Mouse (Mus musculus): Measurements from ENCODE around the gene Akap1. TPM values are rescaled to one million over a fixed set of nuclear protein-coding genes. Genes with fewer than 3 reads are reported as not detected.

The Akap1 gene
- polyA plus RNA-seq, 1 experiment from 2014 or later = 35.4 TPM

GRCm38 (mm10) chr11:88796207-88796606 lies 68.2 kb downstream of the Akap1 start:
- Histone ChIP-seq H3K27me3 (replicated peaks) (no peaks in the 10 kb centered on the region), H3K9me3 (no peaks in the 10 kb centered on the region), H3K4me2 (no peak overlapping the region), H3K36me3 (replicated peaks) (no peaks in the 10 kb centered on the region), H3K27ac (no peak overlapping the region), H3K4me1 (no peaks in the 10 kb centered on the region), H3K4me3 (no peak overlapping the region), H3K9ac (no peak overlapping the region)
- ATAC-seq (replicated peaks) = no peak
- 92% methylated on average over 8 of the region's 8 CpGs for WGBS

- Histone ChIP-seq H3K27me3 (replicated peaks) (no peaks in the 10 kb centered on the region), H3K4me2 (no peak overlapping the region), H3K4me3 (no peak overlapping the region), H3K9ac (no peak overlapping the region), H3K9me3 (no peaks in the 10 kb centered on the region), H3K36me3 (replicated peaks) (no peaks in the 10 kb centered on the region), H3K4me1 (no peaks in the 10 kb centered on the region), H3K27ac (no peak overlapping the region)
- ATAC-seq (replicated peaks) = no peak
- 64% methylated on average over 2 of the region's 2 CpGs for WGBS
Measured at GRCm38 (mm10) chr11:88789893-88790292, 74.5 kb downstream of the Akap1 start.

GRCm38 (mm10) chr11:88786816-88787215 lies 77.6 kb downstream of the Akap1 start:
- ATAC-seq (replicated peaks) = no peak
- H3K27me3 ChIP-seq (replicated peaks) = no peaks in the 10 kb centered on the region
- no peak overlapping the region for H3K9ac ChIP-seq
- H3K4me3 ChIP-seq = no peak overlapping the region
- H3K9me3 ChIP-seq = no peaks in the 10 kb centered on the region
- no peak overlapping the region for H3K27ac ChIP-seq
- WGBS = 91% methylated on average over 7 of the region's 7 CpGs
- no peaks in the 10 kb centered on the region for H3K4me1 ChIP-seq
- H3K36me3 ChIP-seq (replicated peaks) = no peaks in the 10 kb centered on the region
- no peak overlapping the region for H3K4me2 ChIP-seq

- no peaks in the 10 kb centered on the region for H3K36me3 ChIP-seq (replicated peaks)
- no peak overlapping the region for H3K4me3 ChIP-seq
- no peak overlapping the region for H3K27ac ChIP-seq
- H3K4me1 ChIP-seq = no peaks in the 10 kb centered on the region
- WGBS = 89% methylated on average over 4 of the region's 4 CpGs
- H3K4me2 ChIP-seq = no peak overlapping the region
- no peaks in the 10 kb centered on the region for H3K27me3 ChIP-seq (replicated peaks)
- no peak overlapping the region for H3K9ac ChIP-seq
- no peaks in the 10 kb centered on the region for H3K9me3 ChIP-seq
- no peak for ATAC-seq (replicated peaks)
Measured at GRCm38 (mm10) chr11:88783525-88783924, 80.9 kb downstream of the Akap1 start.

- H3K36me3 ChIP-seq (replicated peaks) = no peaks in the 10 kb centered on the region
- no peak overlapping the region for H3K27ac ChIP-seq
- 88% methylated on average over 5 of the region's 5 CpGs for WGBS
- no peak overlapping the region for H3K9ac ChIP-seq
- no peak overlapping the region for H3K4me2 ChIP-seq
- no peak overlapping the region for H3K4me3 ChIP-seq
- no peak for ATAC-seq (replicated peaks)
- H3K27me3 ChIP-seq (replicated peaks) = no peaks in the 10 kb centered on the region
- no peaks in the 10 kb centered on the region for H3K9me3 ChIP-seq
- no peaks in the 10 kb centered on the region for H3K4me1 ChIP-seq
Measured at GRCm38 (mm10) chr11:88782531-88782930, 81.9 kb downstream of the Akap1 start.

Other genes with a start within 250 kb of the Akap1 start
- gene Msi2, start 146.1 kb downstream of the Akap1 start, polyA plus RNA-seq (2015; fragmentation: Nextera tagmentation; extraction: Ambion mirVana) = 32.0 and 33.6 TPM in 2 replicates
- gene Scpep1, start 90.9 kb upstream of the Akap1 start, polyA plus RNA-seq (2015; fragmentation: Nextera tagmentation; extraction: Ambion mirVana) = 27.8 and 31.7 TPM in 2 replicates
- gene Elobl, start 102.3 kb upstream of the Akap1 start, polyA plus RNA-seq (2015; fragmentation: Nextera tagmentation; extraction: Ambion mirVana) = 0.22 TPM in 1 of 2 replicates, not detected in the other
- gene Coil, start 105.7 kb upstream of the Akap1 start, polyA plus RNA-seq (2015; fragmentation: Nextera tagmentation; extraction: Ambion mirVana) = 33.7 and 34.2 TPM in 2 replicates
- gene Trim25, start 134.8 kb upstream of the Akap1 start, polyA plus RNA-seq (2015; fragmentation: Nextera tagmentation; extraction: Ambion mirVana) = 4.7 and 5.4 TPM in 2 replicates
- gene Dgke, start 202.3 kb upstream of the Akap1 start, polyA plus RNA-seq (2015; fragmentation: Nextera tagmentation; extraction: Ambion mirVana) = 18.9 and 19.7 TPM in 2 replicates
- not detected in 2 replicates for gene Gm525, start 209.3 kb upstream of the Akap1 start, polyA plus RNA-seq (2015; fragmentation: Nextera tagmentation; extraction: Ambion mirVana)

All from midbrain, embryonic 15.5 days (tissue).